Mouse (Mus musculus) MEL (cell line): ENCODE measurements at regions not wholly inside any gene's neighbourhood (a gene's known extent, or its start where the extent isn't known, plus 50 kb on each side); places are given as distances from the start of the nearest gene placed in this dataset.

Experiments
- DNase-seq: peaks from one replicate; pipeline ENCODE4 v3.0.0; 2011; ENCODE audit warnings: low read depth, low spot score
- H3K27ac ChIP-seq: 2 replicates; pipeline ENCODE4 v1.5.1; 2012; ENCODE audit warnings: low read depth, mild to moderate bottlenecking, control low read depth, low read length, moderate library complexity; ENCODE audit not compliant: control insufficient read depth
- H3K27me3 ChIP-seq, 2 experiments: fragments of 150-350 bp in 1 of 2; sonication (generic) in 1 of 2; 2 replicates each; pipeline ENCODE4 v1.6.1; 2012; ENCODE audit warnings: low read length in 2 of 2, mild to moderate bottlenecking in 2 of 2, improper control_type of control experiment in 1 of 2, moderate library complexity in 1 of 2; ENCODE audit not compliant: insufficient read depth in 2 of 2, control insufficient read depth in 1 of 2
- H3K36me3 ChIP-seq, 2 experiments: 2 replicates each; pipeline ENCODE4 v1.6.1; 2012 to 2014; ENCODE audit warnings: low read length in 2 of 2, improper control_type of control experiment in 1 of 2, inconsistent platforms in 1 of 2, mild to moderate bottlenecking in 1 of 2; ENCODE audit not compliant: insufficient read depth in 2 of 2, control insufficient read depth in 1 of 2
- H3K4me1 ChIP-seq, 2 experiments: fragments of 150-350 bp in 1 of 2; sonication (generic) in 1 of 2; 2 replicates each; pipeline ENCODE4 v1.6.1; 2012; ENCODE audit warnings: low read length in 2 of 2, improper control_type of control experiment in 1 of 2, mild to moderate bottlenecking in 1 of 2; ENCODE audit not compliant: insufficient read depth in 2 of 2, control insufficient read depth in 1 of 2
- H3K4me3 ChIP-seq, 2 experiments: fragments of 150-350 bp in 1 of 2; sonication (generic) in 1 of 2; 2 replicates each; pipeline ENCODE4 v1.5.1; 2012; ENCODE audit warnings: low read depth in 2 of 2, low read length in 2 of 2, mild to moderate bottlenecking in 2 of 2, moderate library complexity in 2 of 2, control low read depth in 1 of 2, improper control_type of control experiment in 1 of 2; ENCODE audit not compliant: control insufficient read depth in 1 of 2, insufficient read depth in 1 of 2
- H3K79me2 ChIP-seq: 2 replicates; pipeline ENCODE4 v1.6.1; 2012; ENCODE audit warnings: mild to moderate bottlenecking, low read length, moderate library complexity; ENCODE audit not compliant: control insufficient read depth, poor library complexity, insufficient read depth
- H3K9ac ChIP-seq: 2 replicates; pipeline ENCODE4 v1.6.1; 2012; ENCODE audit warnings: low read depth, mild to moderate bottlenecking, control low read depth, low read length, moderate library complexity; ENCODE audit not compliant: control insufficient read depth, poor library complexity, severe bottlenecking
- H3K9me3 ChIP-seq: fragments of 150-350 bp; sonication (generic); replicated peaks from 2 replicates; pipeline ENCODE4 v1.6.1; 2012; ENCODE audit warnings: mild to moderate bottlenecking, low read length, improper control_type of control experiment, moderate library complexity; ENCODE audit not compliant: insufficient read depth
- CHD1 ChIP-seq: IDR thresholded peaks from 2 replicates; pipeline ENCODE4 v1.6.1; 2012; ENCODE audit warnings: low read depth, mild to moderate bottlenecking, inconsistent platforms, low read length, improper control_type of control experiment
- CHD2 ChIP-seq: IDR thresholded peaks from 2 replicates; pipeline ENCODE4 v1.6.1; 2011; ENCODE audit warnings: low read length, improper control_type of control experiment
- ELF1 ChIP-seq: IDR thresholded peaks from 2 replicates; pipeline ENCODE4 v1.6.1; 2014; ENCODE audit warnings: low read depth, mild to moderate bottlenecking, inconsistent platforms, low read length, improper control_type of control experiment, moderate library complexity
- ETS1 ChIP-seq: IDR thresholded peaks from 2 replicates; pipeline ENCODE4 v1.6.1; 2012; ENCODE audit warnings: low read depth, mild to moderate bottlenecking, inconsistent platforms, low read length, improper control_type of control experiment, moderate library complexity
- GABPA ChIP-seq: IDR thresholded peaks from 2 replicates; pipeline ENCODE4 v1.6.1; 2012; ENCODE audit warnings: low read depth, mild to moderate bottlenecking, inconsistent platforms, low read length, improper control_type of control experiment, moderate library complexity
- HCFC1 ChIP-seq: IDR thresholded peaks from 2 replicates; pipeline ENCODE4 v1.6.1; 2012; ENCODE audit warnings: low read depth, mild to moderate bottlenecking, inconsistent platforms, low read length, improper control_type of control experiment, moderate library complexity
- KAT2A ChIP-seq: conservative IDR thresholded peaks from 2 replicates; pipeline ENCODE4 v1.6.1; 2012; ENCODE audit warnings: low read depth, low read length, improper control_type of control experiment, inconsistent platforms
- MAX ChIP-seq: IDR thresholded peaks from 2 replicates; pipeline ENCODE4 v1.6.1; 2011; ENCODE audit warnings: low read length, improper control_type of control experiment
- MAZ ChIP-seq: IDR thresholded peaks from 2 replicates; pipeline ENCODE4 v1.6.1; 2012; ENCODE audit warnings: low read depth, mild to moderate bottlenecking, inconsistent platforms, low read length, improper control_type of control experiment
- MXI1 ChIP-seq: IDR thresholded peaks from 2 replicates; pipeline ENCODE4 v1.6.1; 2011; ENCODE audit warnings: mild to moderate bottlenecking, low read depth, low read length, improper control_type of control experiment
- MYB ChIP-seq: IDR thresholded peaks from 2 replicates; pipeline ENCODE4 v1.6.1; 2011; ENCODE audit warnings: mild to moderate bottlenecking, low read depth, low read length, improper control_type of control experiment
- NELFE ChIP-seq: IDR thresholded peaks from 2 replicates; pipeline ENCODE4 v1.6.1; 2011; ENCODE audit warnings: low read depth, low read length, improper control_type of control experiment
- NRF1 ChIP-seq: IDR thresholded peaks from 2 replicates; pipeline ENCODE4 v1.6.1; 2014; ENCODE audit warnings: low read depth, mild to moderate bottlenecking, inconsistent platforms, low read length, improper control_type of control experiment, moderate library complexity; ENCODE audit not compliant: poor library complexity, insufficient read depth, severe bottlenecking
- POLR2A ChIP-seq, 2 experiments: IDR thresholded peaks; 2 replicates each; pipeline ENCODE4 v1.6.1; 2011 to 2012; ENCODE audit warnings: low read length in 2 of 2, mild to moderate bottlenecking in 2 of 2, control low read depth in 1 of 2, improper control_type of control experiment in 1 of 2, low read depth in 1 of 2, moderate library complexity in 1 of 2; ENCODE audit not compliant: control insufficient read depth in 1 of 2, insufficient read depth in 1 of 2, poor library complexity in 1 of 2
- RAD21 ChIP-seq: IDR thresholded peaks from 2 replicates; pipeline ENCODE4 v1.6.1; 2011; ENCODE audit warnings: mild to moderate bottlenecking, low read depth, low read length, improper control_type of control experiment
- RCOR1 ChIP-seq: IDR thresholded peaks from 2 replicates; pipeline ENCODE4 v1.6.1; 2012; ENCODE audit warnings: low read depth, mild to moderate bottlenecking, inconsistent platforms, low read length, improper control_type of control experiment
- UBTF ChIP-seq: IDR thresholded peaks from 2 replicates; pipeline ENCODE4 v1.6.1; 2012; ENCODE audit warnings: low read depth, mild to moderate bottlenecking, inconsistent platforms, low read length, improper control_type of control experiment, moderate library complexity, borderline replicate concordance; ENCODE audit not compliant: insufficient read depth
- USF2 ChIP-seq, 2 experiments: IDR thresholded peaks; 2 replicates each; pipeline ENCODE4 v1.6.1; 2011 to 2012; ENCODE audit warnings: improper control_type of control experiment in 2 of 2, low read length in 2 of 2, borderline replicate concordance in 1 of 2, inconsistent platforms in 1 of 2, low read depth in 1 of 2, mild to moderate bottlenecking in 1 of 2; ENCODE audit not compliant: insufficient read depth in 1 of 2
- ZKSCAN1 ChIP-seq: IDR thresholded peaks from 2 replicates; pipeline ENCODE4 v1.6.1; 2012; ENCODE audit warnings: low read depth, mild to moderate bottlenecking, inconsistent platforms, low read length, improper control_type of control experiment, moderate library complexity
- ZMIZ1 ChIP-seq: IDR thresholded peaks from 2 replicates; pipeline ENCODE4 v1.6.1; 2012; ENCODE audit warnings: low read depth, mild to moderate bottlenecking, inconsistent platforms, low read length, improper control_type of control experiment, moderate library complexity
- ZNF384 ChIP-seq: IDR thresholded peaks from 2 replicates; pipeline ENCODE4 v1.6.1; 2012; ENCODE audit warnings: low read depth, mild to moderate bottlenecking, inconsistent platforms, low read length, improper control_type of control experiment

GRCm38 (mm10) chr5:91792732-91793131 is 170.1 kb downstream of the Rchy1 start:
- Histone ChIP-seq H3K4me1 (no peaks in the 10 kb centered on the region), H3K79me2 (no peaks in the 10 kb centered on the region), H3K9ac (no peak overlapping the region), H3K9me3 (no peaks in the 10 kb centered on the region), H3K36me3 (no peaks in the 10 kb centered on the region), H3K27ac (no peak overlapping the region), H3K27me3 (no peaks in the 10 kb centered on the region), H3K4me3 (no peak overlapping the region)
- TF ChIP-seq ELF1, result no peak
- TF ChIP-seq ZNF384, result no peak
- TF ChIP-seq ETS1, result no peak
- no peak for TF ChIP-seq HCFC1
- TF ChIP-seq ZMIZ1, result no peak
- no peak for TF ChIP-seq CHD1
- no peak for TF ChIP-seq RCOR1
- no peak for TF ChIP-seq KAT2A
- no peak for TF ChIP-seq NRF1
- TF ChIP-seq MYB, result no peak
- TF ChIP-seq MAZ, result no peak
- no peak for TF ChIP-seq USF2 (IDR thresholded peaks at IDR 0.05; ENCODE audit: borderline replicate concordance in 1 of 2, insufficient read depth in 1 of 2, low read depth in 1 of 2, low read length in 2 of 2)
- no peak for TF ChIP-seq POLR2A (IDR thresholded peaks at IDR 0.05; ENCODE audit: control insufficient read depth in 1 of 2, insufficient read depth in 1 of 2, low read depth in 1 of 2, low read length in 2 of 2, poor library complexity in 1 of 2)
- no peak for TF ChIP-seq ZKSCAN1
- no peak for TF ChIP-seq NELFE
- TF ChIP-seq GABPA, result no peak
- no peak for TF ChIP-seq CHD2
- no peak for TF ChIP-seq MAX
- no peak for TF ChIP-seq UBTF
- no peak for TF ChIP-seq RAD21
- no peak for DNase-seq

GRCm38 (mm10) chr5:91790412-91790811 is 172.5 kb downstream of the Rchy1 start:
- DNase-seq, result no peak
- no peaks in the 10 kb centered on the region for H3K27me3 ChIP-seq
- no peak overlapping the region for H3K4me3 ChIP-seq
- H3K9me3 ChIP-seq, result no peaks in the 10 kb centered on the region
- no peaks in the 10 kb centered on the region for H3K36me3 ChIP-seq
- no peak overlapping the region for H3K9ac ChIP-seq
- TF ChIP-seq MXI1 (no peak), ZMIZ1 (no peak)
- H3K79me2 ChIP-seq, result no peaks in the 10 kb centered on the region
- no peaks in the 10 kb centered on the region for H3K4me1 ChIP-seq
- no peak overlapping the region for H3K27ac ChIP-seq
